Mouse (Mus musculus) hematopoietic stem cell, adult 5-6 weeks (primary cell): ENCODE results near the gene Epo. TPM values are rescaled to one million over a fixed set of nuclear protein-coding genes. Genes with fewer than 3 reads are reported as not detected.

Experiments
- ATAC-seq, 2 experiments: fragments of 125-278 bp in 1 of 2; replicated peaks in 1 of 2; 2 replicates each; pipeline ENCODE4 v1.8.0; 2016 to 2017; ENCODE audit warnings: inconsistent platforms in 2 of 2, mild to moderate bottlenecking in 2 of 2, moderate number of reproducible peaks in 2 of 2, low read depth in 1 of 2, moderate TSS enrichment in 1 of 2; ENCODE audit not compliant: low FRiP score in 2 of 2, poor library complexity in 2 of 2, severe bottlenecking in 2 of 2, insufficient read depth in 1 of 2, low TSS enrichment in 1 of 2
- total RNA-seq: library from RNA; stranded (forward); fragments of 172-1452, 232-1000 nt; gene quantifications from 2 replicates; pipeline ENCODE4 v1.2.3, GENCODE M21; 2017

Epo gene
- total RNA-seq, 1 experiment from 2014 or later: not detected

DNA sequence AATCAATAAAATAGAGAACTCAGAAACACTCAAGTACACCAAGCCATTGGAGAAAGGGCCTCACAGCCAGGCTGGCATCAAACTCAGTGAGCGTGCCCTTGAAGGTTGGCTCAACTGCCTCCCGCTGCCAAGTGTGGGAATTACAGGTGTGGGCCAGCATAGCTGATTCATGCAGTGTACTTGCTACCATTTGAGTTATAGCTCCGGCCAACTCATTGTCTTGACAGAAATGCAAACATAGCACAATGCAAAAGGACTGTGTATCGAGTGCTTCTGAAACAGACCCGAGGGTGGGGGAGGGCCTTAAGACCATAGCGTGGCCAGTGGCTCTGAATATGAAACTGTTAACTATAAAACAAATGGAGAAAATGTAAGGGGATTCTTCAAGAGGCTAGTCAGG lies 29.0 kb downstream of the Epo start:
- ATAC-seq: no peak

DNA sequence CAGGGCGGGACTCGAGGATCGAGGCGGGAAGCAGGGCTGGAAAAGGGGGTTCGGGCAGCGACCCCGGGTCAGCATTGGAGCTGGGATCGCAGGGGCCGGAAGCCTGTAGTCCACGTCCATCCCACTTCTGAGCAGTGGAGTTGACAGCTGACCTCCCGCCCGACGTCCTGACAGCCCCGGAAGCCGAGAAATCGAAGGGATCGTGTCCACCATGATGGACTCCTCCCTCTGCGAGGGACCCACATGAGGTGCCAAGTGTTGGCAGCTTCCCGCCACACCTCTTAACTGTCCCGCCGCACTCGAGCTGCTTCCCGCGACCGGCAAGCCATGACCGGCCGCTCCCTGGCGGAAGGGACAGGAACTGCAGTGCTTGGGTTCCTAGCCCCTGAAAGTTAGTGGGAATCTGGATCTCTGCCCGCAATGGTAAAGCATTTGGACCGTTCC lies 30.4 kb downstream of the Epo start:
- ATAC-seq: peak; percentile 75 to 79

DNA sequence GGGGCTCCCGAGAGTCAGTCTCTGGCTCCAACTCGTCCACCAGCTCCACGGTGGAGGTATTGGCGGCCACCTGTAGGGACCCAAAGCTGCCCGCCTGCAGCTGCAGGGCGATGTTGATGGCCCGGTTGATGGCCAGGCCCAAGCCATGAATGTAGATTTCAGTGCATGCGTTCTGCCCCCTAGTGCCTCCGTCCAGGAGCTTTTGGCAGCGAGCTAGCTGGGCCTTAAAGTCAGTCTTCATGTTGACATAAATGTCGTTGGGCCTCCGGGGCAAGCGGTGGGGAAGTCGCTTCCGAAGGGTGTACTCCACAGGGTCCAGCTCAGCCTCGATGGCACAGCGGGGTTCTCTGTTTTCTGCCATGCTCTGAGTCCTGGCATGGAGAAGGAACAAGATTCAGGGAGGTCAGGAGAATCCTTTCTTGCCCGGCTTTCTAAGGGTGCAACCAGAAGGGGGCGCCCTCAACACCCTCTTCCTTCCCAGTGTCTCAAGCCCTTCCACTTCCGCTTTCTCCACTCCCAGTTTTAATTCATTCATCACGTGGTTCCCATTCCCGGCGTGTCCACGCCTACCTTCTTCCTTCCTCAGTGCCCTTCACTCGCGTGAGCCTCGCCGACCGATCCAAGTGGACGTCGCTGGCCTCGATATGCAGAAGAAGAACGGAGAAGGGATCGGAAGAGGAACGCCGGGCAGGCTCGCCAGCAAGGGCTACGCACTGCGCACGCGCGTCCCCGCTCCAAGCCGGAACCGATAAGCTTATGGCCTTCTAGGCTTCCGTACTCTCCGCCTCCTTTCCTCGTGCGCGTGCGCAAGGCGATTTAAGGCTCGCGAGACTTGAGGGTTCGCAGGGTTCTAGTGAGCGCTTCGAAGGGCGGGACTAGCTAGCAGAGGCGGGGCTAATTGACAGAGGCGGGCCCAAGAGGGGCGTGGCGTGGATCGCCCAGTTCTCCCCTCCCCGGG lies 31.1 kb downstream of the Epo start, which contains the start of gene Pop7:
Pop7 (minus strand) TSS at position 810 of the 958 bp plus-strand sequence.
- peak; percentile 85 to 88 for ATAC-seq

DNA sequence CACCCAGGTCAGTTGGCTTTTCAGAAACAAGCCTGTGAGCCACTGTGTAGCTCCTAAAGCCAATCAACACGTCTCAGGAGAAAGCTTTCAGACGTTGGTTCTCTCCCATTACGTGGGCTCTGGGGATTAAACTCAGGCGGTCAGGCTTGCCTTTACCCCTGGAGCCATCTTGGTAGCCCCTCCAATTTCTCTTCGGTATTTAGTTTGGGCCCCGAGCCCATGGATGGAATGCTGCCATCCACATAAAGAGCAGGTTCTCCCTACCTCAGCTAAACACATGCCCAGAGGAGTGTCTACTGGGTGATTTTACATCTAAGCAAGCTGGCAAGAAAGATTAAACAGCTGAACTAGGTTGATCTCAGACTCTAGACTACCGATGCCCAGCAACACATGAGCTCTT lies 32.9 kb downstream of the Epo start:
- ATAC-seq: no peak

DNA sequence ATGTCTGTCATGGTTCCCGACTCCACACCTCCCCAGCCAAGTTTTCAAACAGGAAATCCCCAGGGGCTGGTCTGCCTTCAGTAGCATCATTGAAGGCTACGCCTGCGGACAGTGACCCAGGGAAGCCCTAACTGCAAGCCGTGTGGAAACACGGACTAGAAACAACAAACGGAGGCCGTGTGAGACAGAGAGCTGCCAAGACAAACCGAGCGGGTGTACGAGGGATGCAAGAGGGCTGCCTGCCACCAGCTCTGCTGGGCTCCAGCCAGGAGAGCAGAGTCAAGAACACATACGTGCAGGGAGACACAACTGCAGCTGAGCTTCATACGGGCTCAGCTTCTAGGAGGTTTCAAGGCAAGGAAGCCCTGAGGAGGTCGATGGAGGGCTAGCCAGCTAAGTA lies 39.2 kb downstream of the Epo start:
- no peak; a peak in 1 of 4 replicates for ATAC-seq

DNA sequence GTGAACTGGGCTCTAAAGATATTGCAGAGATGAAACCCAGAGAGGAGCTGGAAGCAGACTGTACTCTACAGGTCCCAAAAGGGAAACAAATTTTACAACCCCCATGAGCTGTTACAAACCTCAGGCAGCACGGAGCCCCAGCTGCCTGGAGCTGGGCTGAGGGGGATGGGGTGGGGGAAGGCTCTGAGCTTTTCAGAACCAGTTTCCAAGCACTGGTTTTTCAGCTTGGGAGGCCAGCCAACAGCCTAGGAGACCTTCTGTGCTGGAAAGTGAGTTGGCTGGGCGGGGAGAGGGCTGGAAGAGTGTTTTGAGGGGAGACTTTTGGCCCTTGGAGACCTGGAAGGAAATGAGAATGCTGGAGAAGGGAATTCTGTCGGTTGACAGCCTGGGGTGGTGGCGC lies 41.5 kb downstream of the Epo start:
- no peak for ATAC-seq

DNA sequence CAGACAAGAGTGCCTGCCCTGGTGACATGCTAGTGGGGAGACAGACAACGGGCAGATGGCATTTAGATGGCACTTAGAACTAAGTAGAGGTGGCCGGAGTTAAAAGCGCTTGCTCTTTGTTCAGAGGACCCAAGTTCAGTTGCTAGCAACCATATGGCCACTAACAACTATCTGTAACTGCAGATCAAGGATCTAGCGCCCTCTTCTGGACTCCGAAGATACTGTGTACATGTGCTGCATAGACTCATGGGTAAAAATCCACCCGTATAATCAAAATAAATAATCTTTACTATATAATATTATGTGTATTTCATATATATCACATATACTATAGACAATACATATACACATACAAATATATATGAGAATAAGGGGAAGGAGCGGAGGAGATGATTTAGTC lies 45.4 kb downstream of the Epo start:
- ATAC-seq: no peak

DNA sequence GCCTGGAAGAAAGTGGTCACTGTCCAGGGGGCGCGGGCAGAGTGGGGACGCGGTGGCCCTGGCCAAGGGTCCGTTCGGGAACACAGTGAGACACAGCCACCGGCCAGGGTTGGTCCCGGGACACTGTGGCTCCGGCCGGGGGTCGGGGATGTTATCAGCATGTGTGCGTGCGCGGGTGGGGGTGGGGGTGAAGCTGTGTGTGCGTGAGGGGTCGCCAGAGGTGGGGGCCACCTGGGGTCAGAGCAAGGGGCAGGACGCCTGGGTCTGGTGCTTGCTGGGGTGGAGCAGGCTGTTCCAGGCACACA lies 47.2 kb downstream of the Epo start:
- ATAC-seq: no peak

DNA sequence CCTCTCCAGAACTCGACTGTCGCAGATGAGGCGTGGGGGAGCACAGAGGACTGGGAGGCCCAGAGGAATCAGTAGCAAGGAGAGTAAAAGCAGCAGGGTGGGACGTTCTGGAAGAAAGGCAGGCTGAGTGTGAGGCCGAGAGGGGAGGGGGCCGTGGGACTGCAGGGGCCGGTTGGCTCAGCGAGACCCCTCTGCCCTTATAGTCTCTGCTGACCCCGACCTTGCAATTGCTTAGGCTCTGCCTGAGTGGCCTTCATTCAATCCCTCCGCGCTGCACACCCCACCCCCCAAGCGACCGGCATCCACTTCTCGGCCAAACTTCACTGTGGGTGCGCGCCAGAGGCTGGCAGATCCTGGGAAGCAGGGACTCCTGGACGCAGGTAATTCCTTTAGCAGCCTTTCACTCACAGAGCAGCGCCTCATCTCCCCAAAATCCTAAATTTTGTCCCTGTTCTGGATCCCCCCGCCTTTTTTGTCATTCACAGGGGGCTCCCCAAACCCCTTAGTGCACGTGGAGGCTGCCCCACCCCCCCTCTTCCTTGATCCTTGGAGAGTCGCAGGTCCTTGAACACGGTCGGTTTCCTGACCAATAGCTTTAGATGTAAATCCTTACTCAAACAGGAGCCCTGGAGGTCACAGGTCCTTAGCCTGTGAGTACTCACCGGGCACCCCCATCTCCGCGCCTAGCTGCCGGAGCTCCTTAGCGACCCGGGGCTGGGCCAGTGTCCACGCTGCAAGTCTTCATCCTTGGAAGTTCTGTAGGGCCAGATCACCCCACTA lies 47.8 kb downstream of the Epo start:
- no peak for ATAC-seq

DNA sequence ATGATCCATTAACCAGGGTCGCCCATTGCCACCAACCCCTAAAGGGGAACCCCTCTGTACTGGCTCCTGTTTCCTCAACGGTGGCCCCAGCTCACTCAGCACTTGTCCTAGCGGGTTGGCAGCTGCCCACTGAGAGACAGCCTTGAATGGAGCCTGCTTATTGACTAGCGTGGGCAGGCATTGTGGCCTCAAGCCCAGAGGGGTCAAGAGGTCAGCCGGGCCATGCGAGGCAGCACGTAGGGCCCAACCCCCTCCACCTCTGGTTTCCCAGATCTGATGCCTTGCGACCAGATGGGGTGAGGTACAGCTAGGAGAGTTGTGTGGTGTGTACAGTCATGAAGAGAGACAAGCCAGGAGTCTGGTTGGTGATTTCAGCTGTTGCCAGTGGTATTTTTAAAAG lies 51.1 kb downstream of the Epo start:
- ATAC-seq: no peak

DNA sequence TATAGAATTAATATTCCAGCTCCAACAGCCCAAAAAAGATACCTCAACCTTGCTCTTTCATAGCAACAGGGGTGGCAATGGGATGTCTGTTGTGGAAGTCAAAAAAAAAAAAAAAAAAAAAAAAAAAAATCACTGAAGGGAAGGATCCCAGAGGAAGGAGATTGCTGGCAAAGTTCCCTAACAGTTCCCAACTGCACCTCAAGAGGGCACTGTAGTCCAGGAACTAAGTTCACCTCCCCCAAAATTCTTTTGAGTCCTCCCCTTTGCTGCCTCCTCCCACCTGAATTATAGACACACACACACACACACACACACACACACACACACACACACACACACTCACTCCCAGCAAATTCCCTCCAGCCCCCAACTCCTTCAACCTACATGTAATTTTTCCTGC lies 51.9 kb downstream of the Epo start:
- peak; percentile 37 to 48; a peak in 1 of 4 replicates for ATAC-seq

DNA sequence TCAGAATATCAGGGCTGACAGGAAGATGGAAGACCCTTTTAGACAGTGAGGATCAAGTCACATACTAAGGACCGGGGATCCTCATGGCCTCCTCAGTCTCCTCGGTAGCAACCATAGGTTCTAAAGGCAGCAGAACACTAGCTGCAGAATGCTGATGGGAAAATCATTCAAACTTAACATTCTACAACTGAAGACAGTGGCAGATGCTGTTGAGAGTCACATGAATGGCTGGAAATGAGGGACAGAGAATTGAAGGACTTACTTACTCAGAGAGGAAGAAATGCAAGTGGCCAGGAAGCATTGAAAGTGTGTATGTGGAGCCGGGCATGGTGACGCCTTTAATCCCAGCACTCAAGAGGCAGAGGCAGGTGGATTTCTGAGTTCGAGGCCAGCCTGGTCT lies 56.1 kb downstream of the Epo start, which contains the start of gene Zan:
Zan (minus strand) TSS at position 101 of the 400 bp plus-strand sequence.
- ATAC-seq: no peak

DNA sequence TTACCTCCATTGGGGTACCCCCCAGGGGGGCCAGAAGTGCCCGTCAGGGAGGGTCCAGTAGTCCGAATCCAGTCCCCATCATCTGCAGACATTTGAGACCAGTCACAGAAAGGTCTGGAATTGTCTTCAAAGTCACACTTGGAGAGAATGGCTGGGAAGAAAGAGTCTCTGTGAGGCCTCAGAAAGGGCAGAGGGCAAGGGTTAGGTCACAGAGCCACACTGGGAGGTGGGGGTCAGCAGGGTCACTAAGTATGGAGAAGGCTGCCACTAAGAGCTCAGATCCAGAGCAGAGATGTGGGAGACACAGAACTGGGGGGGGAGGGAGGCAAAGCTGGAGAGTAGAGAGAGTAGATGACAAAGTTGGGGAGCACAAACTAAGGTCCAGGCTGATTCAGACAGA lies 58.7 kb downstream of the Epo start:
- no peak for ATAC-seq

DNA sequence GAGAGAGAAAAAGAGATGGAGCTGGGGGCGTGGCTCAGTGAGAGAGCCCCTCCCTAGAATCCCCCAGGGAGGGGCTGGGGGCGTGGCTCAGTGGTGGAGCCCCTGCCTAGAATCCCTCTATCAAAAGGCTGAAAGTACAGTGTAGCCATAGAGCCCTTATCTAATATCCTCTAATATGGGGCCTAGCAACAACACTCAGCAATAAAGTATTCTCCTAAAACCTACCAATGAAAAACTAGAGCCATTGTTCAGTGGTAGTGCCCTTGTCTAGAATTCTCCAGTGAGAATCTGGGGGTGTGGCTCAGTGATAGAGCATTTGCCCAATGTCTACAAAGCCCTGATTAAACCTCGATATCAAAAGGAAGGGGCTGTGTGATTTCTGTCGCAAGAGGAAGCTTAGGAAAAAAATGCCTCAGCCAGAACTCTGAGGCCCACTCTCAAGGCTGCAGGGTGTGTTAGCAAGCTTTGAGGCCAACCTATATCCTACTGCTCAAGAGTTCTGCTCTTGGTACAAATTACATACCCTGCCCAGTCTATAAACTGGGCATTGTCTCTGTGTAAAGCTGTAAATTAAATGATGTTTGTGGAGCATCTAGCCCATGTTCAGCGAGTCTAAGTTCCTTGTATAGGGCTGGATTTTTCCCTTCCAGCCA lies 60.7 kb downstream of the Epo start:
- peak; percentile 17 to 27; a peak in 2 of 4 replicates for ATAC-seq

DNA sequence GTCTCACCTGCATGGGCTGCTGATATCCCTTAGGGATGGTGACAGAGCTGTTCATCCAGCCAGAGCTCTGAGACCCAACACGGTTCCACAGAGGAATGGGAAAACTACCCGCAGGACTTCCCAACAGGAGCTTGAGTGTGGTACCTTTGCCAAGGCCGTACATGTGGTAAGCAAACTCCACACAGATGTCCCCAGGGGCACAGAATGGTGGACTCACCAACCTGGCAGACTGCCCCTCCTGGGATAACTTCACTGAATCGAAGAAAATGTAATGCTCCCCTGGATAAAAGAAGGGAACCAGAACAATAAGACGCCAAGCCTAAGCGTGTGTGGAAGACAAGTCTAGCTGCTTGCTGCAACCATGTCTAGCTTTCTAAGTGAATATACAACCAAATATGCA lies 66.1 kb downstream of the Epo start:
- ATAC-seq: no peak

DNA sequence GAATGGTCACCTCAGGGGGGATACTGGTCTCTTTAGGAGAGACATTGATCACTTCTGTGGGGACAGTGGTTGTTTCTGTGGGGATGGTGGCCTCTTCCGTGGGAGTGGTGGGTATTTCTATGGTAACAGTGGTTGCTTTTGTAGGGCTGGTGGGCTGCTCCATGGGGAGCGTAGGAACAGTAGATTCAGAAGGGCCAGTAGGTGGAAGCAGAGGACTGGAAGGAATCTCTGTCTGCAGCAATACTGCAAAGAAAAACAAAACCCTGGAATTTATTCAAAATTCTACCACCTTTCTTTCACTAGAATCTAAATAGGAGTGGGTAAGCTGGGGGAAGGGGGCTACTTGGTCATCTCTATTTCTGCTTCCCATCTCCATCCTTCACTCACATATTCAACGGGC lies 68.0 kb downstream of the Epo start:
- ATAC-seq: no peak

DNA sequence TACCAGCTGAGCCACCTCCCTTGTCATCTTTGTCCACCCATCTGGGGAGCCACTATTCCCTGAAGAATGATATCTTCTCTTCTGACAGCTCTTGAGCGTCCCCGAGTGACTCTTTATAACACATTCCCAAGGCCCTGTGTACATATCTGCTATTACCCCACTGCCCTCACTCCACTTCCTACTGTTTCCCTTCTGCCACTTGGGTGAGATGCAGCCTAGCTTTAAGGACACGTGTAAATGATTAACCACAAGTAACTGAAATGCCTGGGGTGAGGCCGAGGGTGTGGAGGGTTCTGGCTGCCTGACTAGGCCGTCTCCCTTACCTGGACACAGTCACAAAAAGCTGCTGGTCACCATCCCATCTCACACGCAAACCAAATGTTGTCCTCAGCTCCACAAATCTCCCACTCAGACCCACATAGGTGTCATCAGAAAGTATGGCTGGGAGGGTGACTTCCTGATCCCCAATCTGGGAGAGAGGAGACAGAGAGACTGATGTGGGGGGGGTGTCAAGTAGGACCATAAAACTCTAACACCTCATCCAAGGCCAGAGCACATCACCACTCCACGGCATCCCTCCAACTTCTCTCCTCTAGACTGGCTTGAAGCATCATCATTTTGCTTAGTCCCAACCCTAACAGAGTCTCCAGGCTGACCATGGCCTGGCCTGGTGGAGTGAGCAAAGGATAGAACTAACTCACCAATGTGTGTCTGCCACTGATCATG lies 77.0 kb downstream of the Epo start:
- ATAC-seq: no peak; a peak in 1 of 4 replicates
